Mouse (Mus musculus) layer of hippocampus, adult 9-10 months (tissue): Measurements from ENCODE around the gene Kif24.

Experiments
- DNase-seq: peaks from one replicate; pipeline ENCODE4 v3.0.0; 2022; ENCODE audit warnings: low spot score

The Kif24 gene

DNA sequence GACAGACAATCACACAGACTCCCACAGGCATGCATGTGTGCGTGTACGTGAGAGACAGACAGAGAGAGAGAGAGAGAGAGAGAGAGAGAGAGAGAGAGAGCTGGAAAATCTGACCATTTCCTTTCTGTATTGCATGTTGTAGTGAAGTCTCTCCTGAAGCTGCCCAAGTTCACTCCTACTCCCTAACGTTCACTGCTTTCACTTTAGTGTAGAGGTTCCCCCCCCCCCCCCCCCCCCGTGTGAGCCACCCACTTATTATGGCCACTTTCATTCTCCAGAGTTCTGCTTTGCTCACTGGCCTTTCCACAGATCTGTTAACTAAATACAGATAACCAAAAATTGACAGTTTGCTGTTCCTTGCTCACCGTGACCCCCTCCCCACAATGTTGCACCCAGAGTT is 116.8 kb downstream of the Kif24 start:
- no peak for DNase-seq

DNA sequence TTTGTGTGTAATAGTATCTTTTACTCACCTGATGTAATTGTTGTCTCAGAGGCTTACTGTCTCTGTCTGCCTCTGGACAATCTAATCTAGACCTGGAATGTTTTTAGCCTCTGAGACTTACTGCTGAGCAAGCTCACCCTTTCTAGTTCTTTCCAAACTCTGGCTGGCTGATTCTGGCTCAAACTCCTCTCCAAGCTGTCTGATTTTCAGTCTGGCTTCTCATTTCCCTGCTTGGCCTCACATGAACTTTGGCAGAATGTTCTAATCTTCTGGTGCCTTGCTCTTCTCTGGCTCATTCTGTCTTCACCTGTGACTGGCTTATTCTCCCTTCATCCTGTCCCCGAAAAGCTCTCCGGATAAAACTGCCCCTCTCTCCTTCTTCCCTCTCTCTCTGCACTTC is 118.7 kb downstream of the Kif24 start:
- no peak for DNase-seq

- no peak for DNase-seq
Observed at GRCm38 (mm10) chr4:41340912-41341550, 123.7 kb downstream of the Kif24 start.
